Mouse (Mus musculus) layer of hippocampus, postnatal 25 days (tissue): Measurements from ENCODE around the gene Cd9. TPM values are rescaled to one million over a fixed set of nuclear protein-coding genes. Genes with fewer than 3 reads are reported as not detected.

Experiments used
- DNase-seq, 2 experiments: peaks; one replicate each; pipeline ENCODE4 v3.0.0; 2022; ENCODE audit warnings: mixed read lengths in 2 of 2, low spot score in 1 of 2; ENCODE audit errors: extremely low spot score in 1 of 2
- total RNA-seq, 2 experiments: library from RNA; stranded (reverse); gene quantifications; 2 replicates each; pipeline ENCODE4 v1.2.3; 2021

Gene Cd9
- 10 to 100 TPM; 78.0 to 89.7 TPM for total RNA-seq

DNA sequence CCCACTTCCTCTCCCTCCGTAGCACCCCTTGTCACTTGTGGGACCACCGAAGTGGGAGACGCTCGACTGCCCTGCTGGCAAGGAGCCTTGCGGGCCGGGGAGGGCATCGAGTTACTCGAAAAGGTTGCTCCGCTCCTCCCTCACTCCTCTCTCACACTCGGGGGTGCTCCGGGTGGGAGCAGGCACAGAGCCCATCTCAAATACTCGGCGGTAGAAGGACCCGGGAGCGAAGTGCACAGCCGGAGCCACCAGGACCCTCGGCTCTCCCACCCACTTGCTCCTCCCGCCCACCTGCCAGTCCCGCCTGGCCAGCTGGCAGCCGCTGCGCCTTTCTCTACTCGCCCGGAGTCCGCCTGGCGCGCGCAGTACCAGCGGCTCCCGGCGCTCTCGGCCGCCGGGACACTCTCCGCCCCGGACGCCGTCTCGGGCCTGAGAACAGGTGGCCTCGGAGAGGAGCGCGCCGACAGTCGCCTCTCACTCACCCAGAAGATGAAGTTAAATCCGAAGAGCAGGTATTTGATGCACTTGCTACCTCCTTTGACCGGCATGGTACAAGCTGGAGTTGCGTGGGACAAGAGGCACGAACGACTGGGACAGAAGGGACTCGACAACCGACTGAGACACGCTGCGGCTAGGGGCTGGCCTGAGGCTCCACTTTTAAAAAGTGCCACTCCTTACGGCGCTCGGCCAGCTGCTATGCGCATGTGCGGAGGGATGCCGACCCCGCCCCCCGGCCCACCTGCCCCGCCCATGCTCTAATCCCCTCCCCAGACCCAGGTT lies at the start of gene Cd9:
Cd9 (minus strand) TSS at position 700 of the 780 bp plus-strand sequence.
- peak in 1 of 2 experiments; percentile 61 for DNase-seq

DNA sequence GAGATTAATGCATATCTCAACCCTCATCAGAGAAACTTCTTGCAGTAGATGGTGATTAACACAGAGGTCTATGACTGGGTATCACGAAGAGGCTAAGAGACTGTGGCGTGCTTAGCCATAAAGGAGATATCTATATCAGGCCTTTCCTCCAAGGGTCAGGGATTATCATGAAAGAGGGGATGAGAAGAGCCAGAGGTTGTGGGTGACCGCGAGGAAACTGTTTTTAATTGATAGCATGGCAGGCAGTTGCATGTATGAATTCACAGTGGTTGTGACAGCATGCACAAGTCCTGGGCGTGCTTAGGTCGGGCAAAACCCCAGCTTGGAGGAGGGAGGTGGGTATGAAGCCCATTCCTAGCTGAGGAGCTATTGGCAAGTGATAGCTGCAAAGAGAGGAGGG lies 46.7 kb upstream of the Cd9 start:
- DNase-seq = no peak

DNA sequence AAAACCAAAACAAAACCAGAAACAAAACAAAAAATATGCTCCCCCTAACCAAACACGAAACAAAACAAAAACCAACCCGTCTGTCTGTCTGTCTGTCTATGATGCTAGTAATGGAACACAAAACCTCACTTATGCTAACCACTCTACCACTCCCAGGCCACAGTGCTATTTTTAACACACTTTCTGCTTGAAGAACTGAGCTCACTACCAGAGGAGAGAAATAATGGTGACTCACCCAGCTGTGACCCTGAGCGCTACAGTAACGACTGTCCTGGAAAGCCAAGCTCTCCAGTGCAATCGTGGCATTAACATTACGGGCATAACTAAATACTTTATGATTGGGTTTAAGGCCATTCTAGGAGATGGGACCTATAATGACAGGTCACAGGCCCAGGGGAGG lies 46.2 kb upstream of the Cd9 start:
- DNase-seq = no peak

GRCm38 (mm10) chr6:125540199-125540598 lies 45.6 kb upstream of the Cd9 start:
- DNase-seq = no peak

- no peak for DNase-seq
These were observed 44.8 kb upstream of the Cd9 start for GRCm38 (mm10) chr6:125539423-125539822.

- DNase-seq = no peak
These were observed 43.9 kb upstream of the Cd9 start for GRCm38 (mm10) chr6:125538469-125538868.

GRCm38 (mm10) chr6:125534990-125535389 lies 40.4 kb upstream of the Cd9 start:
- no peak for DNase-seq

GRCm38 (mm10) chr6:125533104-125533650 lies 38.6 kb upstream of the Cd9 start:
- DNase-seq = no peak

DNA sequence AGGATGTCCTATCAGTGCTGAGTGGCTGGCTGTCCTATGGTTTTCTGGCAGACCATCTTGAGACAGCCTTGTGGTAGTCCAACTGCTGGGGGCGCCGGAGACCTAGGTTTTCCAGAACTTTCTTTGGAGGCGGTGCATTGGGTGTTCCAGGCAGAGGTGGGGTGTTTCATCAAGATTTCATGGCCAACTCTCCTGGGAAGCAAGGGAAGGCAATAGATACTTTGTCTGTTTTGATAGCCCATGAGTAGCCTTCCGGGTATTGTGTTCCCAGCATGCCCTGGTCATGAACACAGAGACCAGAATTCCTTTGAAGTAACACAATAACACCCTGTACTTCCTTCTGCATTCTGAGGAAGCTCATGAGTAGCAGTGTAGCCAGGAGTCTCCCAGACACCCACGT lies 34.9 kb upstream of the Cd9 start:
- no peak for DNase-seq

GRCm38 (mm10) chr6:125528614-125529200 lies 34.1 kb upstream of the Cd9 start:
- DNase-seq = no peak

DNA sequence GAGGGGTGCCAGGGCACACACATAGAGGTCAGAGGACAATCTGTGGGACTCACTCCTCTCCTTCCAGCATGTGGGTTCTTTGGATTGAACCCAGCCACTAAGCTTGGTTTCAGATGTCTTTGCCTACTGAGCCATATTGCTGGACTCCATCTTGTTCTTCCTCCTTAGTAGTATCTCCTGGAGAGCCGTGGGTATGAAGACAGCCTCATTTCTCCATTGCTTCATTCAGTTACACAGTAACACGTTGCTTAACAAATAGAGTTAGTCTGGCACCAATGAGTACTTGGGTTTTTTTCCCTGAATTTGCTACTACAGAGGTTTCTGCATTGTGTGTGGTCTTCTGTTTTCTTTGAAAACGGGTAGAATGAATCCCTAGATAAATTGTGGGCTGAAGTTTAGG lies 31.5 kb upstream of the Cd9 start:
- no peak for DNase-seq

- no peak for DNase-seq
These were observed 29.4 kb upstream of the Cd9 start for GRCm38 (mm10) chr6:125524027-125524426.

GRCm38 (mm10) chr6:125521558-125522193 lies 27.1 kb upstream of the Cd9 start:
- DNase-seq = no peak

GRCm38 (mm10) chr6:125515503-125516315 lies 21.1 kb upstream of the Cd9 start:
- DNase-seq = no peak

- no peak for DNase-seq
These were observed 18.5 kb upstream of the Cd9 start for GRCm38 (mm10) chr6:125512950-125513596.

DNA sequence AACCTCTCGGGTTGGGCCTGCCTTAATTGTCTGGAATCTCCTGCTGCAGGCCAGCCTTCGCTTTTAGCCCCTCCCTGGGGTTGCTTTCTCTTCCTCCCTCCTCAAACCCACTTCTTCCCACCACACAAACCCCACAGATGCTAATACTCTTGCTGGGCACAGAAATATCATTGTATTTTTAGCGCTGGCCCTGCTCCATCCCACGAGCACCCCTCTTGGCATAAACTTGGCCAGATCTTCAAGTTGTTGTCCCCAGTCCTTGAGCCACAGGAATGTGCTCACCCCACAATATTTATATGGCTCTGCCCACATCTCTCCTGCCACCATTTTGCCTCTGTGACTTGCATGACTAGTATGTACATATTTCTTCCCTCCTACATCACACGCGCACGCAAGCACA lies 16.6 kb upstream of the Cd9 start:
- no peak for DNase-seq

GRCm38 (mm10) chr6:125510645-125511044 lies 16.1 kb upstream of the Cd9 start:
- no peak for DNase-seq

GRCm38 (mm10) chr6:125509783-125510182 lies 15.2 kb upstream of the Cd9 start:
- no peak for DNase-seq

DNA sequence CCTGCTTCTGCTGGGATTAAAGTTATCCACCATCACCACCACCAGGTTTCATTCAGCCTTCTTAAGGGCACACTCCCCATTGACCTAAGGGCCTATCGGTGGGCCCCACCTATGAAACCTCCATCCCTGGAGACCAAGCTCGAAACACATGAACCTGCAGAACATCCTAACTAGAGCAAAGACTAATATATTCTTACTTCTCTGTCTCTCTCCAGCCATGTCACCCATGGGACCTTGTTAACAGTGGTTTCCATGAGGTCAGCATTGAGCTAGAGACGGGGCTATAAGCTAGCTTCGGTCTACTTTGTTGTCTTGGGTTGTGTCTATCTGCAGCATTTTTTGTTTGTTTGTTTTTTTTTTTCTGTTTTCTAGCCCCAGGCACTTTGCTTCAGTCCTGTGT lies 11.8 kb upstream of the Cd9 start:
- no peak for DNase-seq
